Mouse (Mus musculus): Measurements from ENCODE around the gene Gm10318.

The Gm10318 gene

GRCm38 (mm10) chr10:77895562-77895961 lies 42.9 kb downstream of the Gm10318 start:
- DNase-seq = peak in 1 of 2 experiments; percentile 5

- no peak for DNase-seq
These were observed 47.5 kb downstream of the Gm10318 start for GRCm38 (mm10) chr10:77900126-77900525.

DNA sequence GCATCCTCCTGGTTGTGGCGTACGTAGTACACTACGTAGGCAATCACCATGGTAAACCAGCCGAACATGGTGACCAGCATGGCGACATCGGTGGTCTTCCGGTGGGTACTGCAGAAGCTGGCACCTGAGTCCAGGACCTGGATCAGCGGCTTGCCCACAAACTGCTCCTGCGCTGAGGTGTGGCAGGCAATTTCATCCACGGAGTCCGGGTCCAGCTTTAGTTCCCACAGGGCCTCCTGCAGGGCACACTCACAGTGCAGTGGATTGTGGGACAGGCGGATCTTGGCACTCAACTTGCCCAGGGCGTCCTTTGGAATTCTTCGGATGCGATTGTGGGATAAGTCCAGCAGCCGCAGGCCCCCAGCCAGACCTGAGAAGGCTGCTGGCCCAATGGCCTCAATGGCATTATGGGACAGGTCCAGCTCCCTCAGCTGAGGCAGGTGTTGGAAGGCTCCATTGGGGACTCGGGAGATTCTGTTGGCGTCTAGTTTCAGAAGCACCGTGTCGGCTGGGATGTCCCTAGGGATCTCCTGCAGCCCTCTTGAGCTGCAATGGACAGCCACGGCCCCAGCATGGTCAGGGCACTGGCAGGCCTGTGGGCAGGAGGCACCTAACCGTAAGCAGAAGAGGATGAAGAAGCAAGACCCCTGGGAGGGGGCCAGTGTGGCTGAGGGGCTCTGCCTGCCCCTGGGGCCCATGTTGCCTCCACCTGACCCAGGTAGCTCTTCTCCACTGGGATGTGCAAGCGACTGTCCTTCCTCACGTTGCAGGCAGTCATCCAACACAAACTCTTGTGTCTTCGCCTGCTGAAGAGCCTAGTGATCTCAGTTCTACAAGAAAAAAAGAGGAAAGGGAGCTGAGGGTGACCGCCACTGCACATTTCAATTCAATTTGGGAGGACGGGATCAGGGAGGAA lies 48.5 kb downstream of the Gm10318 start:
- DNase-seq = no peak

DNA sequence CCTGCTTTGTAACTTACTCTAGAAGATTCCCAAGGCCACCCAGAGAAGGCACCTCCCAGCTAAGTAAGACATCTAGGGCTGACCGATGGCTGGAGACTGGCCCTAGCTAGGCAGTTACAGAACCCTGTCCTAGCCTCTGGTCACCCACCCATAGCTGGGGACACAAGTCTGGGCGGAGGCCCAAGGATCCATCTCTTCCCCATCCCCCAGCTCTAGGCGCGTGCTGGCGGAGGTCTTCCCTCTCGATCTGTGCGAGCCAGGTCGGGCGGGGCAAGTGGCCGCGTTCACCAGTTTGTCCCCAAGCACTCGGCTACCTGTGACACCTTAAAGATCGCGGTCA lies 49.2 kb downstream of the Gm10318 start:
- DNase-seq = no peak

DNA sequence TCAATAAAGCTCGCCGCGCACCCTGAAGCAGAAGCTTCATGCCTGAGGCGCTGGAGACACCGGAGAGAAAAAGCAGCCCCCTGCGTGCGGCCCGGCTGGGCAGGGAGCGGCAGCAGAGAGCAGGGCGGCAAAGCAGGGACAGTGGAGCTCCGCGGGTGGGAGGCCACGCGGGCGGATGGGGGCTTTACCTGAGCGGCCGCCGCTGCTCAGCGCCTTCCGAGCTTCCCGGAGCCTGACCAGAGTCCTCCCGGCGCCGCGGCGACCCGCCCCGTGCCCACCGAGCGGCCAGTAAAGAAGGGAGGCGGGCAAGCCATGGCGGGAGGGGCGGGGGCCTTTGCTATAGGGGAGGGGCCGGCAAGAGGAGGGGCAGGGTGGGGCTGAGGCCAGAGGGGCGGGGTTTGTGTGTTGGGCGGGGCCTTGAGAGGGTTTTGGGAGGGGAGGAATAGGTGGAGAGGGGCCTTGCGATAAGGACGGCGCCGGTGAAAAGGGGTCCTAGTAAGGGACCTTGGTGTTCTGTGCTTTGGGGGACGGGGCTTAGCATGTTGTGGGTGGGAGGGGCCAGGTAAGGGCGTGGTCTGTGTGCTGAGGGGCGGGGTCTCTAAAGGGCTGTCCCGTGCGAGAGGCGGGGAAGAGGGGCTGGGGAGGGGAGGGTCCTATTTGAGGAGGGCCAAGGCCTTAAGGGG lies 49.7 kb downstream of the Gm10318 start, which contains the start of gene Lrrc3:
Lrrc3 (minus strand) TSS at position 326 of the 683 bp plus-strand sequence.
- DNase-seq = peak; percentile 81 to 86

GRCm38 (mm10) chr10:77902894-77903715 lies 50.4 kb downstream of the Gm10318 start:
- DNase-seq = peak; percentile 77 to 85
